ENCODE assay signal across 24 mouse cellular contexts in the genomic region with DNA sequence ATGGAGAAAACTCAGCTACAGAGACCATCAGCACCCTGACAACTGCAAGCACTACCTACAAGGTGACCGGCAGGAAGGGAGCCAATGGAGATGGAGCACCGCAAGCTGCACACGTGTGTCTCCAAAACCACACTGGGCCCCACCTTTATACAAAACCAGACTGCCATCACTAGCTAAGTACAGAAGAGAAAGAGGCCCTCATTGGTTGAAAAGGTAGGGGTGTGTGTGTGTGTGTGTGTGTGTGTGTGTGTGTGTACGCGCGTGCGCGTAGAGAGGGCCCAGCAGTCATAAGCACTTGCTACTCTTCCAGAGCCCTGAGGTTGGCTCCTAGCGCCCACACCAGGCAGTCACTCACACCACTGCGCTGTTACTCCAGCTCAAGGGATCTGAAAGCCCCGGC. TPM values are rescaled to one million over a fixed set of nuclear protein-coding genes. Genes with fewer than 3 reads are reported as not detected.
DNase-seq lines count a peak whose midpoint lies in the region; ATAC-seq lines count a peak whose summit lies in the region.
"Had no signal": no experiment of that assay in that cellular context is flagged by ENCODE, and none has a peak within 500 bp of the region (broad histone marks: within the 10 kb centered on the region; RNA-seq: fewer than 3 reads in every experiment).

No protein-coding gene starts in this region.

- H3K27me3 ChIP-seq in midbrain, embryonic 13.5 days, result no peaks in the 10 kb centered on the region
- H3K27me3 ChIP-seq in midbrain, embryonic 15.5 days (replicated peaks), result no peaks in the 10 kb centered on the region
- H3K27me3 ChIP-seq: forebrain, embryonic 13.5 days; intestine, embryonic 15.5 days; neural tube, embryonic 13.5 days had no signal

- H3K9ac ChIP-seq in midbrain, embryonic 13.5 days (replicated peaks), result no peak overlapping the region
- no peak overlapping the region for H3K9ac ChIP-seq in midbrain, embryonic 15.5 days
- H3K9ac ChIP-seq: forebrain, embryonic 13.5 days; hindbrain, embryonic 14.5 days; intestine, embryonic 15.5 days; neural tube, embryonic 13.5 days had no signal

- no peaks in the 10 kb centered on the region for H3K36me3 ChIP-seq in midbrain, embryonic 13.5 days
- no peaks in the 10 kb centered on the region for H3K36me3 ChIP-seq in midbrain, embryonic 15.5 days (replicated peaks)
- H3K36me3 ChIP-seq: intestine, embryonic 15.5 days had no signal

- H3K4me1 ChIP-seq in midbrain, embryonic 13.5 days (replicated peaks), result peaks cover 20% of the 10 kb centered on the region
- peaks cover 16% of the 10 kb centered on the region for H3K4me1 ChIP-seq in midbrain, embryonic 15.5 days

- H3K4me3 ChIP-seq in midbrain, embryonic 13.5 days (replicated peaks), result no peak overlapping the region
- no peak overlapping the region for H3K4me3 ChIP-seq in midbrain, embryonic 15.5 days
- H3K4me3 ChIP-seq: erythroblast, embryonic 14.5 days; forebrain, embryonic 13.5 days; intestine, embryonic 15.5 days; layer of hippocampus, adult 2 months; neural tube, embryonic 13.5 days had no signal

- no peak overlapping the region for H3K27ac ChIP-seq in midbrain, embryonic 13.5 days
- no peak overlapping the region for H3K27ac ChIP-seq in midbrain, embryonic 15.5 days
- H3K27ac ChIP-seq: forebrain, embryonic 13.5 days; hindbrain, embryonic 14.5 days; intestine, embryonic 15.5 days; layer of hippocampus, adult 2 months; macrophage; neural tube, embryonic 13.5 days had no signal

- H3K9me3 ChIP-seq in midbrain, embryonic 13.5 days, result no peaks in the 10 kb centered on the region
- H3K9me3 ChIP-seq in midbrain, embryonic 15.5 days, result no peaks in the 10 kb centered on the region
- H3K9me3 ChIP-seq: forebrain, embryonic 13.5 days; intestine, embryonic 15.5 days; neural tube, embryonic 13.5 days had no signal

- WGBS in midbrain, embryonic 13.5 days, result 94% methylated on average over 11 of the region's 11 CpGs
- WGBS in midbrain, embryonic 15.5 days, result 96% methylated on average over 11 of the region's 11 CpGs

- no peak overlapping the region for H3K4me2 ChIP-seq in midbrain, embryonic 13.5 days (replicated peaks)
- no peak overlapping the region for H3K4me2 ChIP-seq in midbrain, embryonic 15.5 days
- H3K4me2 ChIP-seq: forebrain, embryonic 13.5 days; hindbrain, embryonic 14.5 days; intestine, embryonic 15.5 days; neural tube, embryonic 13.5 days had no signal

- peak; percentile 7; the same call in 1 of the 2 replicates for ATAC-seq in midbrain, embryonic 13.5 days
- no peak for ATAC-seq in midbrain, embryonic 15.5 days (replicated peaks)
- ATAC-seq in CD4-positive, CD25-positive, alpha-beta regulatory T cell, adult 4 months, result peak; percentile 41
- peak; percentile 57 for ATAC-seq in activated CD4-positive, CD25-positive, alpha-beta regulatory T cell, adult 4 months
- no peak for ATAC-seq in erythroblast, adult 5-6 weeks (replicated peaks; ENCODE audit: low FRiP score, poor library complexity, severe bottlenecking)
- ATAC-seq: forebrain, embryonic 13.5 days; intestine, embryonic 15.5 days had no signal

- DNase-seq in CD4-positive helper T cell, adult 2 months (ENCODE audit: low read depth, low spot score), result peak; percentile 74
- no peak for DNase-seq in MN1 (ENCODE audit: low spot score)
- DNase-seq in layer of hippocampus, postnatal 36 days, result no peak
- DNase-seq: adrenal gland, postnatal 36 days; cerebellum, adult 11 months; cerebellum, postnatal 10 days; heart, adult 18-20 months; heart, postnatal 36 days; kidney, postnatal 25 days; retina, postnatal 1 day; right cerebral cortex, postnatal 25 days; spleen, adult 18-20 months had no signal

RNA-seq across cellular contexts. Expression of a gene that starts 11.8 kb away (rescaled TPM):
- polyA plus RNA-seq in midbrain, embryonic 13.5 days (2015; fragmentation: Nextera tagmentation; extraction: Ambion mirVana), result 49.8 TPM in 2 replicates
- 57.6 and 67.4 TPM in 2 replicates for polyA plus RNA-seq in midbrain, embryonic 15.5 days (2015; fragmentation: Nextera tagmentation; extraction: Ambion mirVana)
- polyA plus RNA-seq in CD4-positive, CD25-positive, alpha-beta regulatory T cell, adult 4 months (2017; shearing (Covaris generic)), result 10 to 100 TPM; 45.5 to 62.2 TPM
- polyA plus RNA-seq in activated CD4-positive, CD25-positive, alpha-beta regulatory T cell, adult 4 months (2017; shearing (Covaris generic)), result 10 to 100 TPM; 39.1 to 51.8 TPM
- 24.0 and 35.5 TPM in 2 replicates for total RNA-seq in erythroblast, adult 5-6 weeks (2015; ENCODE audit: low replicate concordance)
- 83.8 and 90.1 TPM in 2 replicates for total RNA-seq in erythroblast, adult 5-6 weeks (2017; ENCODE audit: low replicate concordance)
- total RNA-seq in layer of hippocampus, postnatal 36 days (2021), result 10 to 100 TPM; 55.1 to 59.2 TPM

Comparison
In these comparisons a context has a peak if more than half of its experiments do, and no peak if none do; other contexts are left out.
1. ATAC-seq: peak in midbrain, embryonic 13.5 days (single experiment), CD4-positive, CD25-positive, alpha-beta regulatory T cell, adult 4 months (single experiment) and activated CD4-positive, CD25-positive, alpha-beta regulatory T cell, adult 4 months (single experiment); none in midbrain, embryonic 15.5 days (single experiment) and erythroblast, adult 5-6 weeks (single experiment).